Mouse (Mus musculus) forebrain, embryonic 11.5 days (tissue): ENCODE data around the gene Astn2. TPM values are rescaled to one million over a fixed set of nuclear protein-coding genes. Genes with fewer than 3 reads are reported as not detected.

Experiments used
- ATAC-seq: fragments of 200-750 bp; cut with Nextera tagmentation; replicated peaks from 2 replicates; pipeline ENCODE4 v1.8.0; 2017; ENCODE audit warnings: moderate TSS enrichment; ENCODE audit not compliant: low FRiP score
- DNase-seq: peaks from one replicate; pipeline ENCODE4 v3.0.0-alpha.2; 2017; ENCODE audit warnings: low spot score
- H3K27ac ChIP-seq: fragments of 300-500 bp; sonication (generic); 2 replicates; pipeline ENCODE4 v1.5.1; 2014; ENCODE audit warnings: low read depth, low read length
- H3K27me3 ChIP-seq: fragments of 300-500 bp; sonication (generic); 2 replicates; pipeline ENCODE4 v1.6.1; 2014; ENCODE audit warnings: mild to moderate bottlenecking, low read length, mixed read lengths; ENCODE audit not compliant: control insufficient read depth, insufficient read depth
- H3K36me3 ChIP-seq: fragments of 300-500 bp; sonication (generic); 2 replicates; pipeline ENCODE4 v1.6.1; 2014; ENCODE audit warnings: mild to moderate bottlenecking, low read length, moderate library complexity, mixed read lengths; ENCODE audit not compliant: control insufficient read depth, insufficient read depth
- H3K4me1 ChIP-seq: fragments of 300-500 bp; sonication (generic); replicated peaks from 2 replicates; pipeline ENCODE4 v1.6.1; 2014; ENCODE audit warnings: low read length, mixed read lengths; ENCODE audit not compliant: control insufficient read depth, insufficient read depth
- H3K4me2 ChIP-seq: fragments of 300-500 bp; sonication (generic); 2 replicates; pipeline ENCODE4 v1.6.1; 2014; ENCODE audit warnings: low read depth, mild to moderate bottlenecking, low read length, moderate library complexity, mixed read lengths; ENCODE audit not compliant: severe bottlenecking
- H3K4me3 ChIP-seq: fragments of 300-500 bp; sonication (generic); 2 replicates; pipeline ENCODE4 v1.5.1; 2014; ENCODE audit warnings: low read depth, low read length
- H3K9ac ChIP-seq: fragments of 300-500 bp; sonication (generic); 2 replicates; pipeline ENCODE4 v1.6.1; 2014; ENCODE audit warnings: low read length
- H3K9me3 ChIP-seq: fragments of 300-500 bp; sonication (generic); 2 replicates; pipeline ENCODE4 v1.6.1; 2016; ENCODE audit warnings: low read length, mixed read lengths; ENCODE audit not compliant: control insufficient read depth
- WGBS: fragments of 180-500 bp; shearing (Covaris S2); extraction: QIAGEN DNeasy Blood & Tissue Kit; methylation state at CpG from one replicate; pipeline ENCODE4 v1.1.7; 2014; 5-methylcytosine and 5-hydroxymethylcytosine counted together
- polyA plus RNA-seq: library from polyadenylated mRNA; unstranded; fragments of >200 nt; fragmentation: Nextera tagmentation; extraction: Ambion mirVana; gene quantifications from 2 replicates; pipeline ENCODE4 v1.2.1, GENCODE M21; 2014

The Astn2 gene
- polyA plus RNA-seq, 1 experiment from 2014 or later = 0.94 TPM

DNA sequence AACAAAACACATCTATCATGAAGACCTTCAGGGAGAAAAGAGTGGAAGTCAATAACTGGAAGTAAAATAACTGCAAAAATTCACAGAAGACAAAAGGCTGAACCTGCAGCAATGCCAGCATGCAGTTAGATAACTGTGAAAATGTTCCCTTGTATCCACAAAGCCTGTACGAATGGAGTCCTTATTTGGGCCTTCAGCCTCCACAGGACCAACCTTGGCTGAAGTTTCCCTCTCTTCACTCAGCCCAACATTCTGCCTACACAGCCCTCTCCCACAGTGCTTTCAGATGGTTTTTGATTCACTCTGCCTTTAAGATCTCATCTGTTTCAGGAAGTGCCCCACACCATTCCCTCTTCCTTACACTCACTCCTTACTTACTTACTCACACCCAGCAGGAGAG lies 376.5 kb downstream of the Astn2 start:
- no peaks in the 10 kb centered on the region for H3K4me1 ChIP-seq
- H3K9ac ChIP-seq = no peak overlapping the region
- H3K4me3 ChIP-seq = no peak overlapping the region
- ATAC-seq (no peak), DNase-seq (no peak)
- no peaks in the 10 kb centered on the region for H3K9me3 ChIP-seq
- H3K27me3 ChIP-seq = peaks cover 10% of the 10 kb centered on the region
- no peak overlapping the region for H3K27ac ChIP-seq
- 89% methylated on average over 1 of the region's 1 CpGs for WGBS
- no peak overlapping the region for H3K4me2 ChIP-seq
- no peaks in the 10 kb centered on the region for H3K36me3 ChIP-seq

- no peaks in the 10 kb centered on the region for H3K9me3 ChIP-seq
- WGBS = 7% methylated on average over 8 of the region's 8 CpGs
- no peak overlapping the region for H3K4me2 ChIP-seq
- H3K4me3 ChIP-seq = no peak overlapping the region
- no peak overlapping the region for H3K27ac ChIP-seq
- H3K9ac ChIP-seq = no peak overlapping the region
- H3K36me3 ChIP-seq = no peaks in the 10 kb centered on the region
- no peaks in the 10 kb centered on the region for H3K4me1 ChIP-seq
- ATAC-seq (peak; percentile 84), DNase-seq (peak; percentile 60)
- H3K27me3 ChIP-seq = peaks cover 10% of the 10 kb centered on the region
These were observed 378.9 kb downstream of the Astn2 start for GRCm38 (mm10) chr4:66025393-66026062.

DNA sequence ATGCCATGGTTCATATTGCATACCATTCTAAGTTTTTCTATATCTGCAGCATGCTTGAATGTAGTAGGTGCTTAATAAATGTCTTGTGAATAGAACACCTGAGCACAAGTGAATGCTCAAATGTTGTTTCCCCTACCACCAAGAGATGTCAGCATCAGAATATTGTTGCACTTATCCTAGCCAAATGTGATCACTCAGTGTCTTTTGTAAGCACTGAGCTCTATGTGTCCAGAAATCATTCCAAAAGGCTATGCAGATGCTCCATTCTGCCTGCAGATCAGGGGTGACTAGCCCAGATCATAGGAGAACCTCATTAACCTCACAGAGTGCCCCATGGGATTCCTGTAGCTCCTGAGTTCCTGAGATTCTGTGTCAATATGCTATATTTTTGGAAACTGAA lies 401.5 kb downstream of the Astn2 start:
- Histone ChIP-seq H3K36me3 (no peaks in the 10 kb centered on the region), H3K27ac (no peak overlapping the region), H3K4me1 (no peaks in the 10 kb centered on the region), H3K9me3 (no peaks in the 10 kb centered on the region), H3K27me3 (no peaks in the 10 kb centered on the region), H3K4me2 (no peak overlapping the region), H3K9ac (no peak overlapping the region), H3K4me3 (no peak overlapping the region)
- DNase-seq (no peak), ATAC-seq (no peak)

GRCm38 (mm10) chr4:65983643-65984042 lies 420.8 kb downstream of the Astn2 start:
- no peaks in the 10 kb centered on the region for H3K36me3 ChIP-seq
- ATAC-seq (no peak), DNase-seq (no peak)
- no peak overlapping the region for H3K9ac ChIP-seq
- no peak overlapping the region for H3K4me3 ChIP-seq
- no peak overlapping the region for H3K27ac ChIP-seq
- H3K9me3 ChIP-seq = no peaks in the 10 kb centered on the region
- 93% methylated on average over 2 of the region's 2 CpGs for WGBS
- H3K4me2 ChIP-seq = no peak overlapping the region
- H3K27me3 ChIP-seq = no peaks in the 10 kb centered on the region
- no peaks in the 10 kb centered on the region for H3K4me1 ChIP-seq

DNA sequence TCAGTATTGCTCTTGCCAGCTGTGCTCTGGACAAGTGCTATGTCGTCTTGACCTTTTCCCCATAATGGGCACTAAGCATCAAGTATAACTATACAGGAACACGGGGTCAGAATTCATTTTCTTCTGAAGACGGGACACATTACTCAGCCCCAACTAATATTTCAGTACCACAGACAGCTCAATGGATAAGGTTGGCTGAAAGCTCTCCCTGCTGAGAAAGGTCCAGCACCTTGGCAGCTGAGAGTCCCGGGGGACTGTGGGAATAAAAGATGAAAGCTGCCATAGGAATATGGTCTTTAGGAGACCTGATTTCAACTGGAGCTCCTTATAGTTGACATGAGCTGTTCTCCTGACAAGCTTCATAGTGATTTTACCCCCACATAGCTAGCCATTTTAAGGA lies 421.5 kb downstream of the Astn2 start:
- 68% methylated on average over 4 of the region's 4 CpGs for WGBS
- no peak for ATAC-seq

GRCm38 (mm10) chr4:65976251-65976650 lies 428.2 kb downstream of the Astn2 start:
- Histone ChIP-seq H3K9ac (no peak overlapping the region), H3K4me2 (no peak overlapping the region), H3K9me3 (no peaks in the 10 kb centered on the region), H3K27ac (no peak overlapping the region), H3K4me1 (no peaks in the 10 kb centered on the region), H3K27me3 (no peaks in the 10 kb centered on the region), H3K36me3 (no peaks in the 10 kb centered on the region), H3K4me3 (no peak overlapping the region)
- 84% methylated on average over 3 of the region's 3 CpGs for WGBS
- no peak for ATAC-seq
- DNase-seq = no peak

More for the DNA sequence above, 421.5 kb downstream of the Astn2 start:
- no peak for DNase-seq
- Histone ChIP-seq H3K4me2 (no peak overlapping the region), H3K4me1 (no peaks in the 10 kb centered on the region), H3K36me3 (no peaks in the 10 kb centered on the region), H3K27me3 (no peaks in the 10 kb centered on the region), H3K4me3 (no peak overlapping the region), H3K9me3 (no peaks in the 10 kb centered on the region), H3K9ac (no peak overlapping the region), H3K27ac (no peak overlapping the region)

- no peaks in the 10 kb centered on the region for H3K36me3 ChIP-seq
- WGBS = 85% methylated on average over 1 of the region's 1 CpGs
- H3K27me3 ChIP-seq = no peaks in the 10 kb centered on the region
- H3K4me3 ChIP-seq = no peak overlapping the region
- no peaks in the 10 kb centered on the region for H3K9me3 ChIP-seq
- ATAC-seq (no peak), DNase-seq (no peak)
- no peak overlapping the region for H3K27ac ChIP-seq
- H3K4me2 ChIP-seq = no peak overlapping the region
- H3K9ac ChIP-seq = no peak overlapping the region
- no peaks in the 10 kb centered on the region for H3K4me1 ChIP-seq
These were observed 432.0 kb downstream of the Astn2 start for GRCm38 (mm10) chr4:65972395-65972794.

DNA sequence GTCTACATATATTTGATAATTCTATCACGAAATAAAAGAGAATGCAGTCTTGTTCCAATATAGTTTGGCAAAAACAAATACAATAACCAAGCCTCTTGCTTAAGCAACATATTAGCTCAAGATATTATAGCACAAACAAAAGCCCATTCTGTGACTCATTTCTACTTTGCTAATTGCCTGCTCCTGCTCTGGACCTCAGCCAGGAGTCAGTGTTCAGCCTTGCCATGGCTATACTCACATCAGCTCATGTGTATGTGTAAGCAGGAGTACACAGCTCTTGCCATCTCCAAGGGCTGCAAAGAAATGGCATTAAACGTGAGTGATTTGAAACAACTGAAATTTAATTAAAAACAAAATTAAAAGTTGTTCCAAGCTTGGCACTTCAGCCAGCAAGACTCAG lies 435.1 kb downstream of the Astn2 start:
- Histone ChIP-seq H3K9me3 (no peaks in the 10 kb centered on the region), H3K27me3 (no peaks in the 10 kb centered on the region), H3K9ac (no peak overlapping the region), H3K36me3 (no peaks in the 10 kb centered on the region), H3K4me1 (no peaks in the 10 kb centered on the region), H3K27ac (no peak overlapping the region), H3K4me3 (no peak overlapping the region), H3K4me2 (no peak overlapping the region)
- ATAC-seq (no peak), DNase-seq (no peak)
- WGBS = 76% methylated on average over 2 of the region's 2 CpGs

DNA sequence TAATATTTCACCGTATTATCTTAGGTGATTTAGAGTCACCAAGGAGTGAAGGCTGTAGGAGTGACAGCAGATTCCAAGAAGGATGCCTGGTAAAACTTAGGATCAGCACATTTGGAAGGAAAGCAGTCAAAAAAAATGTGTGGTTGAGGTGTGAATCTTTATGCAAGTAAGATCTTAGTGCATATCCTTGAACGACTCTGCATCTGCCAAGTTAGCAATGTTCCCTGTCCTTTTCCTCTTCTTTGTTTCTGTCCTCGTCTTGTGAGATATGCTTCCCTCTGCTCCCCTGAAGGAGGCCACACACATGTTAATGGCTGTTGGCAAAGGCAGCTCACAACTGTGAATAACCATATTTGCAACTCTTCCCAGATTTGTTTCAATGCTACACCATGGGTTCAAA lies 439.8 kb downstream of the Astn2 start:
- Histone ChIP-seq H3K36me3 (no peaks in the 10 kb centered on the region), H3K27me3 (no peaks in the 10 kb centered on the region), H3K27ac (no peak overlapping the region), H3K4me1 (no peaks in the 10 kb centered on the region), H3K4me3 (no peak overlapping the region), H3K4me2 (no peak overlapping the region), H3K9me3 (no peaks in the 10 kb centered on the region), H3K9ac (no peak overlapping the region)
- no peak for DNase-seq
- no peak for ATAC-seq
- WGBS = 84% methylated on average over 3 of the region's 3 CpGs
